Mouse (Mus musculus): ENCODE measurements around the gene Fras1. TPM values are rescaled to one million over a fixed set of nuclear protein-coding genes. Genes with fewer than 3 reads are reported as not detected.
A peak's percentile ranks its signal among the peaks of the same experiment; 100 is the strongest.

Gene Fras1
- polyA plus RNA-seq, 1 experiment from 2014 or later = 26.3 TPM

DNA sequence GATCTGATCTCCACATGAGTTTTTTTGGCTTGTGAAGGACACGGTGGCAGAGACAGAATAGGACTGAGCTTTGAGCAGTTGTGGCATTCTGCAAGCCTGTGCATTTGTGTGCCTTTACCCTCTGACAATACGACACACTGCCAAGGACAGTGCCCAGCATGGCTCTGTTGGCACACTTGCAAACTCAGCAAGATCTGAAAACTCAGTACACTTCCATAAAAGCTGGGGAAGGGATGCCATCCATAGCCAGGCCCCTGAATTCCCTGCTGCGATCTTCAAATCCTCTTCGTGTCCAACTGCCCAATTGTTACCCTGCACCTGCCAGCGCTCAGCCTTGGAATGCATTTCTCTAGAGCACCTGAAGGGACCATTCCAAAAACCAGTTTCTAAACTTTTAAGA lies 411.3 kb downstream of the Fras1 start:
- Histone ChIP-seq H3K27me3 (no peaks in the 10 kb centered on the region), H3K9ac (no peak overlapping the region), H3K9me3 (no peaks in the 10 kb centered on the region), H3K27ac (no peak overlapping the region), H3K4me3 (no peak overlapping the region), H3K4me2 (no peak overlapping the region), H3K36me3 (peaks cover 3% of the 10 kb centered on the region; the same call in 1 of the 2 replicates), H3K4me1 (no peaks in the 10 kb centered on the region)
- 90% methylated on average over 5 of the region's 5 CpGs for WGBS
- ATAC-seq (ENCODE audit: borderline replicate concordance, extremely low read depth, low FRiP score, low TSS enrichment) = no peak

DNA sequence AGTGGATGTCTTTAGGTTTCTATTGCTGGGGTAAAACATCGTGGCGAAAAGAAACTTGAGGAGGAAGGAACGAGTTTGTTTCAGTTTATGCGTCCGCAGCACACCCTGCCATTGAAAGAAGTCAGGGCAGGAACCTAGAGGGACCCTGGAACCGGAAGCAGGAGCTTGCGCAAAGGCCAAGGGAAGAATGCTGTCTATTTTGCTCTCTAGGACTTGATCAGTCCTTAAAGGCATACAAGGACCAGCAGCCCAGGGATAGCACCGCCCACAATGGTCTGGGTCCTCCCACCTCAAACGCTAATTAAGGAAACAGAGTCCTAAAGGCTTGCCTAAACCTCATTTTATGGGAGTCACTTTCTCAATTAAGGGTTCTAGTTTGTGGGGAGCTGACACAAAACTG lies 418.7 kb downstream of the Fras1 start:
- no peaks in the 10 kb centered on the region for H3K9me3 ChIP-seq
- ATAC-seq (ENCODE audit: borderline replicate concordance, extremely low read depth, low FRiP score, low TSS enrichment) = peak; percentile 24; the same call in 1 of the 2 replicates
- H3K36me3 ChIP-seq = no peaks in the 10 kb centered on the region
- H3K4me2 ChIP-seq = peak overlapping the region; percentile 88
- no peak overlapping the region for H3K9ac ChIP-seq
- no peak overlapping the region for H3K27ac ChIP-seq
- no peaks in the 10 kb centered on the region for H3K27me3 ChIP-seq
- H3K4me1 ChIP-seq = peaks cover 21% of the 10 kb centered on the region; the same call in 1 of the 2 replicates
- whole genome bisulfite sequencing = 52% methylated on average over 9 of the region's 9 CpGs
- H3K4me3 ChIP-seq = no peak overlapping the region; the same call in 1 of the 2 replicates

DNA sequence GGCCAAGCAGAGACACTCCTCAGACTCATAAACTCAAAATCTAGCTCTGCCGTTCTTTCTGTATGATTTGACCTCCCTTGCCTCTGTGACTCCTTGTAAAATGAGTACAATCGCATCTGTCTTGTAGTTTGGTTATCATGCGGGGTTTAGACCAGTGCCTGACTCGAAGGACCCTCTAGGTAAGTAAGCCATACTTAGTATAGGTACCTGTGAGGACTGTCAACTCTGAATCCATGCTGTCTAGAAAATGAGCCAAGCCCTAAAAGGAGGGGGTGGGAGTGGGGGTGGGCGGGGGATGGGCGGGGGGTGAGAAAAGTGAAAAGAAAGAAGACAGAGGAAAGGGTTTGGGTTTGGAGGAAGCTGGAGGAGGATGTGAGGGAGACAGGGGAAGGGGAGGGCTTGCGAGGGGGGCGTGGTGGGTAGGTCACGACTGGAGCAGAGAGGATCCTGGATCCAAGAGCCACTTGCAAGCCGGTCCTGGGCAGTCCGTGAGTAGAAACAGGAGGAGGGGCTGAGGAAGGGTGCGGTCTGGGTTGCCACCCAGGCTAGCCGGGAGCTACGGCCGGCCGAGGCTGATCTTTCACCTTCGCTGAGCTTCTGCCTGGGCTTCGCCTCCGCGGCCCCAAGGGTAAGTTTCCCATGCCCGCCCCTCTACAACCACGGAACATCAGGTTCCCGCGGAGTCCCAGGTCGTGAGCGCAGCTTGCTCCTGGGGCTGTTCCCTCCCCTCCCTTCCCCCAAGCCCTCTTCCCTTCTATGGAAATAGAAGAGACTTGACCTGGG lies 419.4 kb downstream of the Fras1 start, which contains the start of gene Anxa3:
Gene Anxa3 (plus strand): TSS at position 404 of the 783 bp plus-strand sequence.
- H3K4me2 ChIP-seq = peak within 1 kb of the TSS; percentile 88
- H3K4me1 ChIP-seq = peaks cover 21% of the 10 kb centered on the region; the same call in 1 of the 2 replicates
- ATAC-seq (ENCODE audit: borderline replicate concordance, extremely low read depth, low FRiP score, low TSS enrichment) = peak; percentile 88
- no peaks in the 10 kb centered on the region for H3K36me3 ChIP-seq
- no peaks in the 10 kb centered on the region for H3K9me3 ChIP-seq
- peak within 1 kb of the TSS; percentile 55 for H3K4me3 ChIP-seq
- no peaks in the 10 kb centered on the region for H3K27me3 ChIP-seq
- H3K9ac ChIP-seq = peak within 1 kb of the TSS; percentile 59
- whole genome bisulfite sequencing = 9% methylated on average over 26 of the region's 26 CpGs
- peak within 1 kb of the TSS; percentile 66 for H3K27ac ChIP-seq

DNA sequence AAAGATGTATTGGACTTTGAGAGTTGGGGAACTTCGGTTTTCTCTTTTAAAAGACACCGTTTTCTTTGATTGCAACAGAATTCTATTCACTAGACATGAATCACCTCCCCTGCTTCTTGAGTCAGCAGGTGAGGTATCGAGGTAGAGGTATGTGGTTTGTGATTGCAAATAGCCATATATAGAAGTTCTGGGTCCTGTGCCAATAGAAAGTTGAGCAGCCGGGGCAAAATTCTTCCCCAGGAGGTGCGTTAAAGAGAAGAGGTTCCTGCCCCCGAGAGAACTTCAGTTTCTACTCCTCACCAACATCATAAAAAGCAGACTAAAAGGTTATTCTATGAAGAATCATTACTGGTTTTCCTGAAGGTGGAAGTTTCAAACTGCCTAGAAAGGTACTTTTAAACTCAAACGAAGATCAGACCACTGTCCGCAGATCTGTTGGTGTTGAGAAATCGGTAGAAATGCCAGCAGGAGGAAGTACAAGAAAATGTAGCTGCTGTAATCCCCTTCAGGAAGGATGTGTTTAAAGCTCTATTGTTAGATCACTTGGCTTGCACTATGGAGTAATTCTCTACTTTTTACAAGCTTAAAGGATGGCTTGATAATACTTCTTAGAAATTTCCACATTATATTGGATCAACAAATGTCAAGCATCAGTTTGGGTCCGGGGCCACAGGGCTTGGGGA lies 420.3 kb downstream of the Fras1 start:
- H3K9ac ChIP-seq = no peak overlapping the region; the same call in 1 of the 2 replicates
- WGBS = 30% methylated on average over 10 of the region's 10 CpGs
- H3K27me3 ChIP-seq = no peaks in the 10 kb centered on the region
- no peak for ATAC-seq (ENCODE audit: borderline replicate concordance, extremely low read depth, low FRiP score, low TSS enrichment)
- H3K27ac ChIP-seq = peak overlapping the region; percentile 66; the same call in 1 of the 2 replicates
- H3K4me2 ChIP-seq = peak overlapping the region; percentile 88
- peak overlapping the region; percentile 55 for H3K4me3 ChIP-seq
- peaks cover 21% of the 10 kb centered on the region; the same call in 1 of the 2 replicates for H3K4me1 ChIP-seq
- no peaks in the 10 kb centered on the region for H3K36me3 ChIP-seq
- H3K9me3 ChIP-seq = no peaks in the 10 kb centered on the region

DNA sequence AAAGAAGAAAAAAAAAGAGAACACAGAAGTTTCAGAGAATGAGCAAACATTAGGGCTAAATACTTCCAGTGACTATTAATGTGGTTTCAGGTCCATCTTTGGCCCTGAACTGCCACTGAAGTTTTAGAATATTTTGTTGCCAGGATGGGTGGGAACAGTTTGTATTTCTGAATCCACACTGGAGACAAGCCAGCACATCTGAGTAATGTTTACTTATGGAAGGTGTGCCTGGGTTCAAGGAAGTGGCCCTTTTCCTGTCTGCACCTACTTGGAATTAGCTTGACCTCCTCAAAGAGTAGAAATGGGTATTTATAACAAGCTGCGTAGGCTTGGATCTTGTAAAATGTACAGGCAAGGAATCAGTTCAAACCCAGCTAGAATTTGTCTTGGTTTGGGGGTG lies 422.0 kb downstream of the Fras1 start:
- no peaks in the 10 kb centered on the region for H3K27me3 ChIP-seq
- no peak for ATAC-seq (ENCODE audit: borderline replicate concordance, extremely low read depth, low FRiP score, low TSS enrichment)
- H3K36me3 ChIP-seq = no peaks in the 10 kb centered on the region
- no peaks in the 10 kb centered on the region for H3K9me3 ChIP-seq
- H3K4me3 ChIP-seq = no peak overlapping the region
- no peak overlapping the region; the same call in 1 of the 2 replicates for H3K4me2 ChIP-seq
- H3K27ac ChIP-seq = no peak overlapping the region
- H3K4me1 ChIP-seq = peaks cover 29% of the 10 kb centered on the region; the same call in 1 of the 2 replicates
- WGBS = 77% methylated on average over 1 of the region's 1 CpGs
- H3K9ac ChIP-seq = no peak overlapping the region

DNA sequence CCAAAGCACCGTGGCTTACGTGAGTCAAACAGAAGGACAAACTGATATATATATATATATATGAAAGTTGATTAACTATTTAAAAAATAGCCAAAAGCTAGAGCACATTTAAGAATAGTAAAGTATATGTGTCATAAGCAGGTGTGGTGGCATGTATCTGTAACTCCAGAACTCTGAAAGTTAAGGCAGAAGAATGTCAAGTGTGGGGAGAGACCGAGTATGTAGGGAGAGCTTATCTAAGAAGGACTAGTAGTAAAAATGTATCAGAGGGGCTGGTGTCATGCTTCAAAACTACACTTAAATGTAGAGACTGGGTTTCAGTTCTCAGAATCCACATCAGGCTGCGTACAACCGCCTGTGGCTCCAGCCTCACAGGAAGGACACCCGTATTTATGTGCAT lies 423.7 kb downstream of the Fras1 start:
- Histone ChIP-seq H3K36me3 (no peaks in the 10 kb centered on the region), H3K4me2 (no peak overlapping the region), H3K9me3 (no peaks in the 10 kb centered on the region), H3K9ac (no peak overlapping the region), H3K4me3 (no peak overlapping the region), H3K27me3 (no peaks in the 10 kb centered on the region), H3K27ac (no peak overlapping the region), H3K4me1 (peaks cover 26% of the 10 kb centered on the region; the same call in 1 of the 2 replicates)
- WGBS = 89% methylated on average over 6 of the region's 6 CpGs
- no peak for ATAC-seq (ENCODE audit: borderline replicate concordance, extremely low read depth, low FRiP score, low TSS enrichment)

DNA sequence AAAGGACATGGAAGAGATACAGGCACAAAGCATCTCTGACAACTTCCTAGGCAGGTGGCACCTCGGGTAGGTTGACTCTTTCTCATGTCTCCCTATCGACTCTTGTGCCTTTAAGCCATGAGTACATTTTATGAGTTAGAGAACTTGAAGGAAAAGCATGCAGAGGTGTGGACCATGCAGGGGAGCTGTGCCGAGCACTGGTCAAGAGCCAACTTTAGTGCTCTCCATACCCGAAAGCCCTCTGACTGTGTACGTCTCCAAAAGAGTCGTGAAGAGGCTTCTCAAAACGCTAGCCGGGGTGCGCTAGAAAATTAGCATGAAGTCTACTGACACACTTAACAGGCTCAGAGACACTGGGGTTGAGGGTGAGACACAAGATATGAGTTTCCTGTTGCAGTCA lies 425.4 kb downstream of the Fras1 start:
- H3K27ac ChIP-seq = no peak overlapping the region
- H3K4me2 ChIP-seq = no peak overlapping the region
- H3K36me3 ChIP-seq = no peaks in the 10 kb centered on the region
- no peak overlapping the region for H3K4me3 ChIP-seq
- WGBS = 77% methylated on average over 9 of the region's 9 CpGs
- no peak for ATAC-seq (ENCODE audit: borderline replicate concordance, extremely low read depth, low FRiP score, low TSS enrichment)
- no peaks in the 10 kb centered on the region for H3K27me3 ChIP-seq
- peaks cover 33% of the 10 kb centered on the region for H3K4me1 ChIP-seq
- no peak overlapping the region for H3K9ac ChIP-seq
- no peaks in the 10 kb centered on the region for H3K9me3 ChIP-seq

DNA sequence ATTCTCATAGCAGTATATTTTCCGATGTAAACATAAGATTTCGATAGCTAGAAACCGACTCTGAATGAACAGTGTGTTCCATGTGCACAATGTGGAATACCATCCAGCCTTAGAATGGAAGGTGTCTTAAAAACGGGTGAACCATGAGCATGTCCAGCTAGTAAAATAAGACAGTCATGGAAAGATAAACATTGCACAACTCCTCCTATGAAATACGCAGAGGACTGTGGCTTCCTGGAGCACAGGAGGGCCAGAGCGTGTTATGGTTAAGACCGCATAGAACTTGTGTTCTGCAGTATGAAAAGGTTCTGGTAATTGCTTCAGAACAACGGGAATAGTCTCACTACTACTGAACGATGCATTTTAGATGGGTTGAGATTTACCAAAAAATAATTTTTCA lies 426.2 kb downstream of the Fras1 start:
- peaks cover 32% of the 10 kb centered on the region for H3K4me1 ChIP-seq
- no peaks in the 10 kb centered on the region for H3K9me3 ChIP-seq
- WGBS = 76% methylated on average over 9 of the region's 9 CpGs
- H3K27ac ChIP-seq = no peak overlapping the region
- H3K4me3 ChIP-seq = no peak overlapping the region
- H3K4me2 ChIP-seq = no peak overlapping the region
- no peaks in the 10 kb centered on the region for H3K27me3 ChIP-seq
- ATAC-seq (ENCODE audit: borderline replicate concordance, extremely low read depth, low FRiP score, low TSS enrichment) = no peak
- no peaks in the 10 kb centered on the region for H3K36me3 ChIP-seq
- H3K9ac ChIP-seq = no peak overlapping the region

DNA sequence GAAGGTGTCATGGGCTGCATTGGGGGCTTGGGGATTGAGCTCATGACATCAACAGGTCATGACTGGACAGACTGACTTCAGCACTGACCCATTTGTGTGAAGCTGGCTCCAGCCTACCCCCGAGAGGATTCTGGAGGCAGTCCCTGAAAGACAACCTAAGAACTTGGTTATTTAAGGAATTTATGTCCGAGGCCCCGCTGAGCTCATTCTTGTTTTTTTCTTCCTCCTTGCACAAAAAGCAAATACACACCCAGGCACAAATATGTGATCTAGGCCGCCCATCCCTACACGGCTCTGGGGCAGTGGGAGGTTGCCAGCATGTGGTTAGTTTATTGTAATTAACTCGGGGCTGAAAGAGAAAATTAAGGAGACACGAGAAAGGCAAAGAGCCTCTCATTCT lies 428.4 kb downstream of the Fras1 start:
- Histone ChIP-seq H3K9ac (no peak overlapping the region), H3K9me3 (no peaks in the 10 kb centered on the region), H3K4me3 (no peak overlapping the region), H3K4me2 (no peak overlapping the region), H3K4me1 (peaks cover 30% of the 10 kb centered on the region), H3K27me3 (no peaks in the 10 kb centered on the region), H3K36me3 (no peaks in the 10 kb centered on the region), H3K27ac (peak overlapping the region; percentile 56; the same call in 1 of the 2 replicates)
- WGBS = 30% methylated on average over 7 of the region's 7 CpGs
- ATAC-seq (ENCODE audit: borderline replicate concordance, extremely low read depth, low FRiP score, low TSS enrichment) = peak; percentile 41; the same call in 1 of the 2 replicates

DNA sequence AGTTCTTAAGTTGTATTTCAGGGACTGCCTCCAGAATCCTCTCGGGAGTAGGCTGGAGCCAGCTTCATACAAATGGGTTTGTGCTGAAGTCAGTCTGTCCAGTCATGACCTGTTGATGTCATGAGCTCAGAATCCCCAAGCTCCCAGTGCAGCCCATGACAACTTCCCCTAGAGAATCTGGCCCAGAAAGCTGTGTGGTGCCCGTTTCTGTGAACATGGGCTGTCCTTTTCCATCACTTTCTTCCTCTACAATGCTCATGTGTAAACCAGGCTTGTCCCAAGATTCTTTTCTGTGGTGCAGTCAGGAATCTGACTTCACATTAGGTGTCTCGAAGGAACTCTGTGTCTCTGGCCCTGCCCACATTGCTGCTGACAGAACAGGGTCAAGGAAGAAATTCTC lies 429.3 kb downstream of the Fras1 start:
- peaks cover 30% of the 10 kb centered on the region for H3K4me1 ChIP-seq
- 28% methylated on average over 3 of the region's 3 CpGs for WGBS

DNA sequence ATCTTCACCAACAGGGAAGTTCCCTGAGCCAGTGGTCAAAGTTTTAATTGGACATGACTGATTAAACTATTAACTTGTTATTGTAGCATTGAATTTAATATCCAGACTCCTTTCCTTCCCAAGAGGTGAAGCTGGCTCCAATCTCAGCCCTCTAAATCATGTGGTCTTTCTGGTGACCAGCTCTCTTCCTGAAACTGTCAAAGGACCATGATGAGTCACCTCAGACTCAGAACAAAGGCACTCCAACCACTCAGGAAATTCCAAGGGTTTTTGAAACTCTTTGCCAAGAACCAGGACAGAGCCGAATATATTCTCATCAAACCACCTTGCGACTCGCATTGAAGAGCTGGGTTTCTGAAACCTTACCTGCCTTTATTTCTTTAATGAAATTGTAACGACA lies 430.5 kb downstream of the Fras1 start:
- WGBS = 39% methylated on average over 4 of the region's 4 CpGs
- no peak for ATAC-seq (ENCODE audit: borderline replicate concordance, extremely low read depth, low FRiP score, low TSS enrichment)
- Histone ChIP-seq H3K36me3 (no peaks in the 10 kb centered on the region), H3K9me3 (no peaks in the 10 kb centered on the region), H3K27ac (no peak overlapping the region), H3K4me1 (peaks cover 30% of the 10 kb centered on the region), H3K27me3 (no peaks in the 10 kb centered on the region), H3K4me2 (no peak overlapping the region), H3K4me3 (no peak overlapping the region), H3K9ac (no peak overlapping the region)

More for the DNA sequence above, 429.3 kb downstream of the Fras1 start:
- Histone ChIP-seq H3K36me3 (no peaks in the 10 kb centered on the region), H3K4me3 (no peak overlapping the region), H3K27ac (no peak overlapping the region), H3K9me3 (no peaks in the 10 kb centered on the region), H3K9ac (no peak overlapping the region), H3K4me2 (no peak overlapping the region), H3K27me3 (no peaks in the 10 kb centered on the region)
- ATAC-seq (ENCODE audit: borderline replicate concordance, extremely low read depth, low FRiP score, low TSS enrichment) = no peak

DNA sequence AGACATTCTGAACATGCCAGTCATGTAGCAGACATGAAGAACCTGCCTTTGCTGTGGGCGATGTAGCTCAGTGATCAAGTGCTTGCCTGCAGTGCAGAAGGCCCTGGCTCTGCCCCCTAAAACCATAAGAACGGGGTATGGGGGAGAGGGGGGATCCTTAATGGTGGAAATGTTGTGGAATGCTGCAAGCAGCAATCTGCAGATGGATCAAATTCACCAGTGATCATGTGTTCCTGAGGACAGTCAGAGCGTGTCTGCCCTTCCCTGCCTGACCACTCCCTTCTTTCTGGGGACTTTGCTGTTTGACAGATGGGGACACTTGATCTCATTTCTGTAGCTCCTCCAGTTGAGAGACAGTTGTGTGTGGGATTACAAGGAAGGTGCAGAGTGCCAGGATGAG lies 431.1 kb downstream of the Fras1 start:
- ATAC-seq (ENCODE audit: borderline replicate concordance, extremely low read depth, low FRiP score, low TSS enrichment) = no peak
- Histone ChIP-seq H3K36me3 (no peaks in the 10 kb centered on the region), H3K9me3 (no peaks in the 10 kb centered on the region), H3K27ac (no peak overlapping the region), H3K27me3 (no peaks in the 10 kb centered on the region), H3K4me3 (no peak overlapping the region), H3K9ac (no peak overlapping the region), H3K4me1 (peaks cover 30% of the 10 kb centered on the region), H3K4me2 (no peak overlapping the region)
- WGBS = 53% methylated on average over 3 of the region's 3 CpGs
